Mouse (Mus musculus): ENCODE data around the gene Fut9. TPM values are rescaled to one million over a fixed set of nuclear protein-coding genes. Genes with fewer than 3 reads are reported as not detected.

Gene Fut9
- polyA plus RNA-seq, 1 experiment from 2014 or later: 12.4 TPM

GRCm38 (mm10) chr4:25623176-25623575 lies 176.9 kb downstream of the Fut9 start:
- H3K4me2 ChIP-seq (replicated peaks; ENCODE audit: low read depth, low read length): no peak overlapping the region
- WGBS: 90% methylated on average over 2 of the region's 2 CpGs

GRCm38 (mm10) chr4:25617301-25617700 lies 182.7 kb downstream of the Fut9 start:
- Histone ChIP-seq H3K27ac (ENCODE audit: low read length) (no peak overlapping the region), H3K4me3 (ENCODE audit: low read length) (no peak overlapping the region), H3K9me3 (ENCODE audit: low read length) (no peaks in the 10 kb centered on the region), H3K4me1 (ENCODE audit: insufficient read depth, low read length) (no peaks in the 10 kb centered on the region), H3K4me2 (replicated peaks; ENCODE audit: low read depth, low read length) (no peak overlapping the region), H3K36me3 (ENCODE audit: insufficient read depth, low read length) (no peaks in the 10 kb centered on the region), H3K9ac (replicated peaks; ENCODE audit: low read length) (no peak overlapping the region), H3K27me3 (ENCODE audit: insufficient read depth, low read length) (no peaks in the 10 kb centered on the region)
- WGBS: 90% methylated on average over 4 of the region's 4 CpGs
- ATAC-seq (ENCODE audit: low FRiP score, low TSS enrichment): no peak

More at GRCm38 (mm10) chr4:25623176-25623575, 176.9 kb downstream of the Fut9 start:
- ATAC-seq (ENCODE audit: low FRiP score, low TSS enrichment): no peak
- Histone ChIP-seq H3K9ac (replicated peaks; ENCODE audit: low read length) (no peak overlapping the region), H3K36me3 (ENCODE audit: insufficient read depth, low read length) (no peaks in the 10 kb centered on the region), H3K27me3 (ENCODE audit: insufficient read depth, low read length) (no peaks in the 10 kb centered on the region), H3K27ac (ENCODE audit: low read length) (no peak overlapping the region), H3K9me3 (ENCODE audit: low read length) (no peaks in the 10 kb centered on the region), H3K4me1 (ENCODE audit: insufficient read depth, low read length) (no peaks in the 10 kb centered on the region), H3K4me3 (ENCODE audit: low read length) (no peak overlapping the region)

GRCm38 (mm10) chr4:25613426-25613825 lies 186.6 kb downstream of the Fut9 start:
- H3K4me2 ChIP-seq (replicated peaks; ENCODE audit: low read depth, low read length): no peak overlapping the region
- ATAC-seq (ENCODE audit: low FRiP score, low TSS enrichment): no peak
- H3K9ac ChIP-seq (replicated peaks; ENCODE audit: low read length): no peak overlapping the region
- H3K36me3 ChIP-seq (ENCODE audit: insufficient read depth, low read length): no peaks in the 10 kb centered on the region
- H3K27ac ChIP-seq (ENCODE audit: low read length): no peak overlapping the region
- no peaks in the 10 kb centered on the region for H3K9me3 ChIP-seq (ENCODE audit: low read length)
- 91% methylated on average over 5 of the region's 5 CpGs for WGBS
- H3K4me3 ChIP-seq (ENCODE audit: low read length): no peak overlapping the region
- H3K27me3 ChIP-seq (ENCODE audit: insufficient read depth, low read length): no peaks in the 10 kb centered on the region
- no peaks in the 10 kb centered on the region for H3K4me1 ChIP-seq (ENCODE audit: insufficient read depth, low read length)

GRCm38 (mm10) chr4:25610481-25610880 lies 189.6 kb downstream of the Fut9 start:
- ATAC-seq (ENCODE audit: low FRiP score, low TSS enrichment): no peak
- H3K36me3 ChIP-seq (ENCODE audit: insufficient read depth, low read length): no peaks in the 10 kb centered on the region
- 69% methylated on average over 2 of the region's 2 CpGs for WGBS
- H3K27me3 ChIP-seq (ENCODE audit: insufficient read depth, low read length): no peaks in the 10 kb centered on the region
- H3K27ac ChIP-seq (ENCODE audit: low read length): no peak overlapping the region
- no peaks in the 10 kb centered on the region for H3K4me1 ChIP-seq (ENCODE audit: insufficient read depth, low read length)
- no peak overlapping the region for H3K4me3 ChIP-seq (ENCODE audit: low read length)
- H3K9ac ChIP-seq (replicated peaks; ENCODE audit: low read length): no peak overlapping the region
- no peak overlapping the region for H3K4me2 ChIP-seq (replicated peaks; ENCODE audit: low read depth, low read length)
- H3K9me3 ChIP-seq (ENCODE audit: low read length): no peaks in the 10 kb centered on the region

GRCm38 (mm10) chr4:25593218-25593617 lies 206.8 kb downstream of the Fut9 start:
- Histone ChIP-seq H3K9me3 (ENCODE audit: low read length) (no peaks in the 10 kb centered on the region), H3K9ac (replicated peaks; ENCODE audit: low read length) (no peak overlapping the region), H3K4me3 (ENCODE audit: low read length) (no peak overlapping the region), H3K27me3 (ENCODE audit: insufficient read depth, low read length) (no peaks in the 10 kb centered on the region), H3K4me1 (ENCODE audit: insufficient read depth, low read length) (no peaks in the 10 kb centered on the region), H3K4me2 (replicated peaks; ENCODE audit: low read depth, low read length) (no peak overlapping the region), H3K36me3 (ENCODE audit: insufficient read depth, low read length) (no peaks in the 10 kb centered on the region), H3K27ac (ENCODE audit: low read length) (no peak overlapping the region)
- no peak for ATAC-seq (ENCODE audit: low FRiP score, low TSS enrichment)
- WGBS: 82% methylated on average over 4 of the region's 4 CpGs

Data from kidney, embryonic 16.5 days (tissue).